Mouse (Mus musculus) olfactory bulb, adult 2 months (tissue): ENCODE measurements around the gene Dda1. TPM values are rescaled to one million over a fixed set of nuclear protein-coding genes. Genes with fewer than 3 reads are reported as not detected.
"Not testable (repeated sequence)": the region's sequence is repeated elsewhere in the genome, so short reads cannot be mapped to it uniquely, and the experiment has no call there.

ENCODE experiments used
- H3K27ac ChIP-seq: fragments of 200-500 bp; 2 replicates; pipeline ENCODE4 v1.5.1; 2012; ENCODE audit warnings: low read depth, low read length; ENCODE audit not compliant: insufficient read depth
- H3K4me1 ChIP-seq: fragments of 200-500 bp; 2 replicates; pipeline ENCODE4 v1.6.1; 2012; ENCODE audit warnings: low read length; ENCODE audit not compliant: control insufficient read depth, insufficient read depth
- H3K4me3 ChIP-seq: fragments of 200-500 bp; 2 replicates; pipeline ENCODE4 v1.5.1; 2012; ENCODE audit warnings: mild to moderate bottlenecking, low read depth, low read length, moderate library complexity; ENCODE audit not compliant: insufficient read depth
- CTCF ChIP-seq: fragments of 200-500 bp; IDR thresholded peaks from 2 replicates; pipeline ENCODE4 v1.5.1; 2012; ENCODE audit warnings: low read depth, mild to moderate bottlenecking, low read length, moderate library complexity; ENCODE audit not compliant: insufficient read depth
- POLR2A ChIP-seq: fragments of 200-500 bp; IDR thresholded peaks from 2 replicates; pipeline ENCODE4 v1.6.1; 2012; ENCODE audit warnings: mild to moderate bottlenecking, low read depth, low read length, moderate library complexity; ENCODE audit not compliant: insufficient read depth
- WGBS: fragments of 180-500 bp; shearing (Covaris S2); methylation state at CpG from one replicate; pipeline ENCODE4 v1.1.7; 2018; 5-methylcytosine and 5-hydroxymethylcytosine counted together
- polyA plus RNA-seq: library from polyadenylated mRNA; stranded (reverse); fragments of >200 nt; gene quantifications from 2 replicates; pipeline ENCODE4 v1.2.4, GENCODE M21; 2012; ENCODE audit warnings: low replicate concordance; ENCODE audit not compliant: missing spikeins, insufficient read depth, insufficient read length

Gene Dda1
- polyA plus RNA-seq, 1 experiment, result not detected

GRCm38 (mm10) chr8:71513018-71513754 lies 44.2 kb downstream of the Dda1 start:
- Histone ChIP-seq H3K4me3 (no peak overlapping the region), H3K27ac (no peak overlapping the region), H3K4me1 (peaks cover 6% of the 10 kb centered on the region; the same call in 1 of the 2 replicates)
- 73% methylated on average over 15 of the region's 15 CpGs for WGBS
- TF ChIP-seq CTCF, result no peak
- no peak for TF ChIP-seq POLR2A

GRCm38 (mm10) chr8:71515043-71515442 lies 46.0 kb downstream of the Dda1 start:
- 63% methylated on average over 5 of the region's 5 CpGs for WGBS
- no peak overlapping the region for H3K4me3 ChIP-seq
- TF ChIP-seq POLR2A, result no peak
- no peak for TF ChIP-seq CTCF
- H3K4me1 ChIP-seq, result no peaks in the 10 kb centered on the region
- H3K27ac ChIP-seq, result no peak overlapping the region

GRCm38 (mm10) chr8:71516786-71517185 lies 47.8 kb downstream of the Dda1 start:
- TF ChIP-seq CTCF (no peak), POLR2A (no peak)
- H3K4me1 ChIP-seq, result 0 out of 2 replicates have a peak, but pooled peaks cover 3% of the 10 kb centered on the region
- 51% methylated on average over 6 of the region's 6 CpGs for WGBS
- H3K27ac ChIP-seq, result no peak overlapping the region
- no peak overlapping the region for H3K4me3 ChIP-seq

- not testable (repeated sequence) for H3K4me1 ChIP-seq, H3K4me3 ChIP-seq, H3K27ac ChIP-seq
- WGBS, result 27% methylated on average over 9 of the region's 10 CpGs
- TF ChIP-seq CTCF, result 0 out of 2 replicates have a peak, but pooled peaks have one; percentile 23
Observed at GRCm38 (mm10) chr8:71519037-71519825, 50.2 kb downstream of the Dda1 start.

GRCm38 (mm10) chr8:71521634-71522033 lies 52.6 kb downstream of the Dda1 start:
- Histone ChIP-seq H3K27ac (no peak overlapping the region), H3K4me3 (no peak overlapping the region), H3K4me1 (peaks cover 6% of the 10 kb centered on the region)
- WGBS, result 3% methylated on average over 17 of the region's 17 CpGs
- no peak for TF ChIP-seq POLR2A
- peak; percentile 67 for TF ChIP-seq CTCF

GRCm38 (mm10) chr8:71525226-71526050 lies 56.4 kb downstream of the Dda1 start, which contains the start of gene Ccdc194:
Gene Ccdc194, minus strand, starts transcription at chr8:71525711.
- Histone ChIP-seq H3K4me3 (no peak within 1 kb of the TSS), H3K4me1 (peaks cover 6% of the 10 kb centered on the region), H3K27ac (no peak within 1 kb of the TSS)
- TF ChIP-seq CTCF, result no peak
- TF ChIP-seq POLR2A, result no peak
- 20% methylated on average over 46 of the region's 46 CpGs for WGBS

Other genes with a start within 250 kb of the Dda1 start
- 390 TPM in 1 of 2 replicates, not detected in the other for gene Myo9b, start 196.5 kb upstream of the Dda1 start, polyA plus RNA-seq
- not detected in 2 replicates for gene Haus8, start 196.3 kb upstream of the Dda1 start, polyA plus RNA-seq
- not detected in 2 replicates for gene Use1, start 102.4 kb upstream of the Dda1 start, polyA plus RNA-seq
- gene Ocel1, start 97.9 kb upstream of the Dda1 start, polyA plus RNA-seq, result not detected in 2 replicates
- not detected in 2 replicates for gene Nr2f6, start 87.2 kb upstream of the Dda1 start, polyA plus RNA-seq
- not detected in 2 replicates for gene Ushbp1, start 73.4 kb upstream of the Dda1 start, polyA plus RNA-seq
- gene Babam1, start 72.3 kb upstream of the Dda1 start, polyA plus RNA-seq, result not detected in 2 replicates
- gene Ankle1, start 63.2 kb upstream of the Dda1 start, polyA plus RNA-seq, result not detected in 2 replicates
- gene Abhd8, start 5.5 kb upstream of the Dda1 start, polyA plus RNA-seq, result not detected in 2 replicates
- gene Mrpl34, start 4.2 kb upstream of the Dda1 start, polyA plus RNA-seq, result not detected in 2 replicates
- gene Ano8, start 16.8 kb downstream of the Dda1 start, polyA plus RNA-seq, result not detected in 2 replicates
- not detected in 2 replicates for gene Gtpbp3, start 18.9 kb downstream of the Dda1 start, polyA plus RNA-seq
- not detected in 2 replicates for gene Plvap, start 42.6 kb downstream of the Dda1 start, polyA plus RNA-seq
- not detected in 2 replicates for gene Ccdc194, start 56.5 kb downstream of the Dda1 start, polyA plus RNA-seq
- not detected in 2 replicates for gene Bst2, start 68.3 kb downstream of the Dda1 start, polyA plus RNA-seq
- not detected in 2 replicates for gene Mvb12a, start 73.7 kb downstream of the Dda1 start, polyA plus RNA-seq
- not detected in 2 replicates for gene Tmem221, start 89.7 kb downstream of the Dda1 start, polyA plus RNA-seq
- not detected in 2 replicates for gene Nxnl1, start 97.4 kb downstream of the Dda1 start, polyA plus RNA-seq
- gene Slc27a1, start 99.7 kb downstream of the Dda1 start, polyA plus RNA-seq, result not detected in 2 replicates
- not detected in 2 replicates for gene Pgls, start 123.0 kb downstream of the Dda1 start, polyA plus RNA-seq
- gene Fam129c, start 128.4 kb downstream of the Dda1 start, polyA plus RNA-seq, result not detected in 2 replicates
- gene Colgalt1, start 141.8 kb downstream of the Dda1 start, polyA plus RNA-seq, result 143 TPM in 1 of 2 replicates, not detected in the other
- gene Unc13a, start 202.6 kb downstream of the Dda1 start, polyA plus RNA-seq, result not detected in 2 replicates
- gene Jak3, start 207.1 kb downstream of the Dda1 start, polyA plus RNA-seq, result not detected in 2 replicates
- not detected in 2 replicates for gene Insl3, start 220.0 kb downstream of the Dda1 start, polyA plus RNA-seq
- gene B3gnt3, start 232.6 kb downstream of the Dda1 start, polyA plus RNA-seq, result not detected in 2 replicates